Mouse (Mus musculus) kidney, embryonic 15.5 days (tissue): ENCODE measurements around the gene Smyd3. TPM values are rescaled to one million over a fixed set of nuclear protein-coding genes. Genes with fewer than 3 reads are reported as not detected.

ENCODE experiments used
- ATAC-seq: fragments of 200-750 bp; cut with Nextera tagmentation; replicated peaks from 2 replicates; pipeline ENCODE4 v1.8.0; 2017; ENCODE audit warnings: moderate TSS enrichment; ENCODE audit not compliant: low FRiP score
- H3K27ac ChIP-seq: fragments of 300-500 bp; sonication (generic); 2 replicates; pipeline ENCODE4 v1.5.1; 2015; ENCODE audit warnings: mild to moderate bottlenecking, inconsistent platforms
- H3K27me3 ChIP-seq: fragments of 300-500 bp; sonication (generic); 2 replicates; pipeline ENCODE4 v1.6.1; 2015; ENCODE audit warnings: inconsistent platforms
- H3K36me3 ChIP-seq: fragments of 300-500 bp; sonication (generic); 2 replicates; pipeline ENCODE4 v1.6.1; 2015; ENCODE audit warnings: inconsistent platforms
- H3K4me1 ChIP-seq: fragments of 300-500 bp; sonication (generic); 2 replicates; pipeline ENCODE4 v1.6.1; 2015; ENCODE audit warnings: inconsistent platforms
- H3K4me2 ChIP-seq: fragments of 300-500 bp; sonication (generic); 2 replicates; pipeline ENCODE4 v1.6.1; 2015; ENCODE audit warnings: moderate library complexity, mild to moderate bottlenecking, inconsistent platforms
- H3K4me3 ChIP-seq: fragments of 300-500 bp; sonication (generic); replicated peaks from 2 replicates; pipeline ENCODE4 v1.5.1; 2015; ENCODE audit warnings: mild to moderate bottlenecking, inconsistent platforms
- H3K9ac ChIP-seq: fragments of 300-500 bp; sonication (generic); 2 replicates; pipeline ENCODE4 v1.6.1; 2015; ENCODE audit warnings: mild to moderate bottlenecking, inconsistent platforms
- H3K9me3 ChIP-seq: fragments of 300-500 bp; sonication (generic); replicated peaks from 2 replicates; pipeline ENCODE4 v1.6.1; 2016; ENCODE audit warnings: inconsistent platforms
- WGBS: fragments of 180-500 bp; shearing (Covaris S2); methylation state at CpG from one replicate; pipeline ENCODE4 v1.1.7; 2015; ENCODE audit warnings: mixed read lengths; 5-methylcytosine and 5-hydroxymethylcytosine counted together
- polyA plus RNA-seq: library from polyadenylated mRNA; unstranded; fragments of >200 nt; fragmentation: Nextera tagmentation; extraction: Ambion mirVana; gene quantifications from 2 replicates; pipeline ENCODE4 v1.2.1, GENCODE M21; 2015

Smyd3 gene
- polyA plus RNA-seq, 1 experiment from 2014 or later, result 21.8 TPM

DNA sequence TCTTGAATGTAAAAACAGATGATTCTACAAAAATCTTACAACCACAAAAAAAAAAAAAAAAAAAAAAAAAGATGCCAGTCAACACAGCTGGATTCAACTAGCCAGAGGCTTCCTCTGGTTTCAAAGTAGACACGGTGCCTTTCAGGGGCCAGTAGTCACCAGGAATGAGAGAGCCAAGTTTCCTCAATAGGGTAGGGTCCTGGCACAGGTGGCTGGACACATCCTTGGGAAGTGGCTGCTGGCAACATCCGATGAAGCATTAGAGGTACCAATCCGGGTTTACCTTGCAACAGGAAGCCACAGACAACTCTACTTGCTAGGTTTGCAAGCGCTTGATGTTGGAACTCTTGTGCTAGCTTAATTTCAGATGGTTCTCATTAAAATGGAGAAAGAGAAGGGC is 459.2 kb downstream of the Smyd3 start:
- Histone ChIP-seq H3K9ac (no peak overlapping the region), H3K4me3 (no peak overlapping the region), H3K36me3 (no peaks in the 10 kb centered on the region), H3K9me3 (no peaks in the 10 kb centered on the region), H3K27ac (peak overlapping the region; percentile 86), H3K4me2 (0 out of 2 replicates have a peak overlapping the region, but pooled peaks have one; percentile 20), H3K4me1 (peaks cover 69% of the 10 kb centered on the region), H3K27me3 (no peaks in the 10 kb centered on the region)
- WGBS, result 43% methylated on average over 4 of the region's 4 CpGs
- ATAC-seq, result no peak

- WGBS, result 72% methylated on average over 3 of the region's 3 CpGs
- no peaks in the 10 kb centered on the region for H3K36me3 ChIP-seq
- H3K4me1 ChIP-seq, result peaks cover 48% of the 10 kb centered on the region
- no peaks in the 10 kb centered on the region for H3K27me3 ChIP-seq
- ATAC-seq, result no peak
- H3K27ac ChIP-seq, result no peak overlapping the region
- H3K4me3 ChIP-seq, result no peak overlapping the region
- H3K9ac ChIP-seq, result no peak overlapping the region
- no peaks in the 10 kb centered on the region for H3K9me3 ChIP-seq
- no peak overlapping the region for H3K4me2 ChIP-seq
Observed at GRCm38 (mm10) chr1:179055760-179056159, 462.1 kb downstream of the Smyd3 start.

- peak overlapping the region; percentile 68; the same call in 1 of the 2 replicates for H3K27ac ChIP-seq
- no peak overlapping the region for H3K4me2 ChIP-seq
- peak; percentile 87 for ATAC-seq
- no peak overlapping the region for H3K4me3 ChIP-seq
- 46% methylated on average over 7 of the region's 7 CpGs for WGBS
- peaks cover 36% of the 10 kb centered on the region for H3K4me1 ChIP-seq
- H3K36me3 ChIP-seq, result no peaks in the 10 kb centered on the region
- H3K9me3 ChIP-seq, result no peaks in the 10 kb centered on the region
- H3K27me3 ChIP-seq, result no peaks in the 10 kb centered on the region
- H3K9ac ChIP-seq, result no peak overlapping the region
Observed at GRCm38 (mm10) chr1:179054385-179055116, 463.3 kb downstream of the Smyd3 start.

- Histone ChIP-seq H3K36me3 (no peaks in the 10 kb centered on the region), H3K4me2 (no peak overlapping the region), H3K9ac (no peak overlapping the region), H3K27me3 (no peaks in the 10 kb centered on the region), H3K9me3 (no peaks in the 10 kb centered on the region), H3K4me1 (peaks cover 19% of the 10 kb centered on the region), H3K4me3 (no peak overlapping the region), H3K27ac (no peak overlapping the region)
- no peak for ATAC-seq
- 89% methylated on average over 6 of the region's 6 CpGs for WGBS
Observed at GRCm38 (mm10) chr1:179052545-179053180, 465.2 kb downstream of the Smyd3 start.

GRCm38 (mm10) chr1:179047931-179048596 is 469.8 kb downstream of the Smyd3 start:
- H3K9ac ChIP-seq, result no peak overlapping the region
- no peaks in the 10 kb centered on the region for H3K27me3 ChIP-seq
- H3K4me3 ChIP-seq, result no peak overlapping the region
- H3K27ac ChIP-seq, result no peak overlapping the region
- ATAC-seq, result no peak
- no peak overlapping the region for H3K4me2 ChIP-seq
- H3K36me3 ChIP-seq, result no peaks in the 10 kb centered on the region
- WGBS, result 89% methylated on average over 13 of the region's 13 CpGs
- no peaks in the 10 kb centered on the region for H3K9me3 ChIP-seq
- H3K4me1 ChIP-seq, result peaks cover 6% of the 10 kb centered on the region; the same call in 1 of the 2 replicates

DNA sequence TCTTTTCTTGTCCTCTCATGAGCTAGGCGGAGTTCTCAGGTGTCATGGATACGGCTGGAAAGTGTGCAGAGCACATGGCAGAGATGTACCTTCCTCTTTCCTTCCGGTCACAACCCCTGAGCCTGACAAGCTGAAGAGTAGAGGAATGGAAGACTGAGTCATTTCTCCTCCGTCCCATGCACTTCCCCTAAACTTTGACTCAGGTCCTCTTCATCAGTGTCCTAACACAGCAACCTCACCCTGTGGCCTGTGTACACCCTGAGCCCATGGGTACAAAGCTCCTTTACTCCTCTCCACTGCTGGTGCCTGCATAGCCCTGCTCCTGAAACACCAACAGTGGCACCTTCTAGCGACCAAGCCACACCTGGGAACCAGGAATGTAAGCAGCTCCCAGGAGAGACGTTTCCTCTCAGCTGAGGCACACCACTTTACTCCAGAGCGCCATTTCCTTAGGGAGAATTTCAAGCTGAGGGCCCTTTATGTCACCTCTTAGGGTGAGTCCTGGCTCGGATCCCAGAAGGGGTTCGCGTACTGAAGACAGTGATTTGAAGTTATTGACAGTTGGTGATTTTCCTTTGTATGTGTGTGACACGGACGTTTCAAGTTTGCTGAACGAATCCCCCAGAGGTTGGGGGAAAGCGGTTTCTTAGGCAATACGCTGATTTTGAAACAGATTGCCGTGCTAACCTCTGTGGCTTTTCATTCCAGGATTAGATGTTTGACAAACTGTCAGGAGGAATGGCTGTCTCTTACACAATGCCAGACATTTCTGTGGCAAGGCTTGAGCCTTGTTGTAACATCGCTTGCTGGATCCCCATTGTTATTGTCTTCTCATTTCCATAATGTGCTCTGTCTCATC is 471.8 kb downstream of the Smyd3 start:
- peaks cover 9% of the 10 kb centered on the region; the same call in 1 of the 2 replicates for H3K4me1 ChIP-seq
- H3K4me3 ChIP-seq, result no peak overlapping the region
- no peak for ATAC-seq
- H3K9ac ChIP-seq, result no peak overlapping the region
- H3K27me3 ChIP-seq, result no peaks in the 10 kb centered on the region
- no peaks in the 10 kb centered on the region for H3K9me3 ChIP-seq
- no peak overlapping the region for H3K27ac ChIP-seq
- no peak overlapping the region for H3K4me2 ChIP-seq
- 83% methylated on average over 17 of the region's 17 CpGs for WGBS
- H3K36me3 ChIP-seq, result no peaks in the 10 kb centered on the region

- no peaks in the 10 kb centered on the region for H3K27me3 ChIP-seq
Observed at GRCm38 (mm10) chr1:179044165-179044564, 473.7 kb downstream of the Smyd3 start.

DNA sequence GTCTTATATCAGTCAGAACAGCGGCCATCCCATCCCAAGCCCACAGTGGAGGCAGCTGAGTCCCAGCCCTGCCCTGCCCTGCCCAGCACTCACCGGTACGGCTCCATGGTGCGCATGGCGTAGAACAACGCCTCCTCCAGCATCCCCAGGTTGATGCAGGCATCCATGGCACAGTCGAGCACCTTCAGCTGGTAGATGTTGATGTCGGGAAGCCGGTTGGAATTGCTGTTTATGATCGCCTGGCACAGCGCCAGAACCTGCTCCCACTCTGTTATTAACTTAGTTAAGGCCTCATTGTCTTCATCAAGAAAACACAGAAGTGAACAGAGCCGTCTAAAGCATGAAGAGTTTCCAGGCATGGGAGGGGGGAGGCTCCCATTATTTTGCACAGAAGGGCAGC is 474.2 kb downstream of the Smyd3 start:
- WGBS, result 62% methylated on average over 12 of the region's 12 CpGs
- H3K4me3 ChIP-seq, result no peak overlapping the region
- H3K4me1 ChIP-seq, result peaks cover 9% of the 10 kb centered on the region; the same call in 1 of the 2 replicates
- no peaks in the 10 kb centered on the region for H3K36me3 ChIP-seq
- H3K27ac ChIP-seq, result no peak overlapping the region
- H3K4me2 ChIP-seq, result no peak overlapping the region
- H3K27me3 ChIP-seq, result no peaks in the 10 kb centered on the region
- no peak overlapping the region for H3K9ac ChIP-seq
- H3K9me3 ChIP-seq, result no peaks in the 10 kb centered on the region
- ATAC-seq, result no peak; the same call in 1 of the 2 replicates

More at GRCm38 (mm10) chr1:179044165-179044564, 473.7 kb downstream of the Smyd3 start:
- H3K4me1 ChIP-seq, result peaks cover 9% of the 10 kb centered on the region; the same call in 1 of the 2 replicates
- H3K36me3 ChIP-seq, result no peaks in the 10 kb centered on the region
- ATAC-seq, result no peak
- no peak overlapping the region for H3K27ac ChIP-seq
- WGBS, result 83% methylated on average over 5 of the region's 5 CpGs
- no peak overlapping the region for H3K4me2 ChIP-seq
- H3K9ac ChIP-seq, result no peak overlapping the region
- no peak overlapping the region for H3K4me3 ChIP-seq
- H3K9me3 ChIP-seq, result no peaks in the 10 kb centered on the region

DNA sequence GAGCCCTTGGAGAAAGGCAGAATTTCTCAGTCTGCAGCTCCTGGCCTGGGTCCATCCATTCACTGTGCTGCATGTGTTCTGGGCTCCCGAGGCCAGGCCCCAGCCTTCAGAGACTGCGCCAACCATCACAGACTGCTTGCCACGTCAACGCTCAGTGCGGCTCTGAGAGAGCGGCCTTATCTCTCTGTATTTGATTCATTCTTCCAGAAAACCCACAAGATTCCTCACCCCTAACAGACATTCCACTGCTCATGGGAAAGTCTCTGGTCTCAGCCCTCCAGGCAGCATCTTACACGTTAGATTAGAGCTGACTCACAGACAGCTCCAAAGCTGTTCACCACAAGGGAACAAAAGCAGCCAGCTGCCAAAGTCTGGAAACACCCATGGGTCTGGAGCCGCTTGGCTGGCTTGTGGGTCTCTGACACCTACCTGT is 475.9 kb downstream of the Smyd3 start:
- no peak overlapping the region for H3K4me2 ChIP-seq
- 71% methylated on average over 8 of the region's 8 CpGs for WGBS
- H3K36me3 ChIP-seq, result no peaks in the 10 kb centered on the region
- peak overlapping the region; percentile 46; the same call in 1 of the 2 replicates for H3K27ac ChIP-seq
- H3K9me3 ChIP-seq, result no peaks in the 10 kb centered on the region
- H3K9ac ChIP-seq, result no peak overlapping the region
- no peak overlapping the region for H3K4me3 ChIP-seq
- H3K4me1 ChIP-seq, result peaks cover 9% of the 10 kb centered on the region; the same call in 1 of the 2 replicates
- ATAC-seq, result peak; percentile 46; the same call in 1 of the 2 replicates
- H3K27me3 ChIP-seq, result no peaks in the 10 kb centered on the region

GRCm38 (mm10) chr1:179041231-179041904 is 476.5 kb downstream of the Smyd3 start:
- no peak for ATAC-seq
- no peaks in the 10 kb centered on the region for H3K36me3 ChIP-seq
- H3K27me3 ChIP-seq, result no peaks in the 10 kb centered on the region
- H3K9ac ChIP-seq, result no peak overlapping the region
- H3K27ac ChIP-seq, result no peak overlapping the region
- 84% methylated on average over 14 of the region's 14 CpGs for WGBS
- no peaks in the 10 kb centered on the region for H3K9me3 ChIP-seq
- peaks cover 9% of the 10 kb centered on the region; the same call in 1 of the 2 replicates for H3K4me1 ChIP-seq
- H3K4me2 ChIP-seq, result no peak overlapping the region
- no peak overlapping the region for H3K4me3 ChIP-seq

GRCm38 (mm10) chr1:179038801-179039200 is 479.0 kb downstream of the Smyd3 start:
- no peaks in the 10 kb centered on the region for H3K9me3 ChIP-seq
- ATAC-seq, result no peak
- no peaks in the 10 kb centered on the region for H3K27me3 ChIP-seq
- H3K4me3 ChIP-seq, result no peak overlapping the region
- no peak overlapping the region for H3K4me2 ChIP-seq
- no peak overlapping the region for H3K9ac ChIP-seq
- WGBS, result 98% methylated on average over 4 of the region's 4 CpGs
- peaks cover 8% of the 10 kb centered on the region; the same call in 1 of the 2 replicates for H3K4me1 ChIP-seq
- H3K36me3 ChIP-seq, result no peaks in the 10 kb centered on the region
- no peak overlapping the region for H3K27ac ChIP-seq
